Mouse (Mus musculus): ENCODE data around the gene Mak. TPM values are rescaled to one million over a fixed set of nuclear protein-coding genes. Genes with fewer than 3 reads are reported as not detected.

Gene Mak
- polyA plus RNA-seq (2015; fragmentation: Nextera tagmentation; extraction: Ambion mirVana) = 0.93 and 1.6 TPM in 2 replicates

GRCm38 (mm10) chr13:41079421-41079780 is at the start of gene Mak:
Gene Mak (minus strand): TSS chr13:41079706.
- Histone ChIP-seq H3K9ac (replicated peaks) (peak within 1 kb of the TSS; percentile 15), H3K27me3 (peaks cover 16% of the 10 kb centered on the region), H3K4me1 (0 out of 2 replicates have a peak, but pooled peaks cover 14% of the 10 kb centered on the region), H3K9me3 (no peaks in the 10 kb centered on the region), H3K4me3 (peak within 1 kb of the TSS; percentile 53), H3K36me3 (no peaks in the 10 kb centered on the region), H3K27ac (replicated peaks) (no peak within 1 kb of the TSS), H3K4me2 (replicated peaks) (peak within 1 kb of the TSS; percentile 93)
- peak; percentile 89 for ATAC-seq (replicated peaks)
- WGBS = under 1% methylated on average over 36 of the region's 40 CpGs

- Histone ChIP-seq H3K36me3 (no peaks in the 10 kb centered on the region), H3K27ac (replicated peaks) (no peak overlapping the region), H3K9me3 (no peaks in the 10 kb centered on the region), H3K27me3 (no peaks in the 10 kb centered on the region), H3K4me1 (0 out of 2 replicates have a peak, but pooled peaks cover under 1% of the 10 kb centered on the region), H3K9ac (replicated peaks) (no peak overlapping the region), H3K4me2 (replicated peaks) (no peak overlapping the region), H3K4me3 (no peak overlapping the region)
- WGBS = 90% methylated on average over 8 of the region's 8 CpGs
- ATAC-seq (replicated peaks) = no peak
Measured at GRCm38 (mm10) chr13:41129061-41129460, 49.6 kb upstream of the Mak start.

DNA sequence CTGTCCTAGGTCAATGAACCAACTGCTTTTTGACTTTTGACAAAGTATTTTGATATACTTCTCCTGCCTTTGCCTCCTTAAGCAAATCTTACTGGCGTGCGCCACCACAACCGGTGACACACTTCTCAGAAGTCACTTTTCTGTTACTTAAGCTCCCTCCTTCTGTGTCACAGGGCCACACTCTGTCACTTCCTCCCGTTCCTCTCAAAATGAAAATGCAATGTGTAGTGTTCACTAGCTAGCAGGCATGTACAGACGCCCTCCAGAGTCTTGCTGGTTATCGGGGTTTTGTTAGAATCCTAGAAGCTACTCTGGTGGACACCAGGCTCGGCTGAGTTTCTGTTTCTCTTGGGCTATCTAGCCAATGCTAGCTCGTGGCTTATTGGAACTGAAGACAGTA is 48.8 kb upstream of the Mak start:
- no peak overlapping the region for H3K4me2 ChIP-seq (replicated peaks)
- H3K27me3 ChIP-seq = no peaks in the 10 kb centered on the region
- no peaks in the 10 kb centered on the region for H3K36me3 ChIP-seq
- ATAC-seq (replicated peaks) = no peak
- H3K4me1 ChIP-seq = 0 out of 2 replicates have a peak, but pooled peaks cover 5% of the 10 kb centered on the region
- no peaks in the 10 kb centered on the region for H3K9me3 ChIP-seq
- H3K9ac ChIP-seq (replicated peaks) = no peak overlapping the region
- no peak overlapping the region for H3K27ac ChIP-seq (replicated peaks)
- H3K4me3 ChIP-seq = no peak overlapping the region
- WGBS = 89% methylated on average over 8 of the region's 8 CpGs

DNA sequence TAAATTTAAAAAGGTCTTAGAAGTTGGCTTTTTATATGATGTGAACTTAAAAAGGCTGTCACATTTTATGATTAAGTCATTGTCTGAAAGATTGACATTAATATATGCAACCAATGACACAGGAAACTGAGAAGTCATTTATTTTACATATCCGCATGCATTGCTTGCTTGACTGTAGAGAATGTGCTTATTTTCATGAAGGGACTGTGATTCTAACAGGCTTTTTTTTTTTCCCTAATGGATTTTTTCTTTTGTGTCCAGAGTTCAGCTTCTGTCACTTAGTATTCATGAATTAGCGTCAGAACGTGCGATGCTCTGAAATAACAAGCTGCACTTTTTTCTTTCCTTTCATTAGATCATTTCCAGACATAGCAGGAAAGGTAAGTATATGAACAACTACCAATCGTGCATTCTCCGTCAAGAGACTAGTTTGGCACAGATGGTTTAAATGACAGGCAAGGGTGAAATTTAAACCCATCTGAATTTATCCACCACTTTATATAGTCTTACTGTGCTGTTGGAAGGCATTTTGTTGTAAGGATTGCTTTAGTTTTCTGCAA is 44.2 kb upstream of the Mak start:
- no peak overlapping the region for H3K4me2 ChIP-seq (replicated peaks)
- 36% methylated on average over 6 of the region's 6 CpGs for WGBS
- H3K4me3 ChIP-seq = no peak overlapping the region
- H3K4me1 ChIP-seq = 0 out of 2 replicates have a peak, but pooled peaks cover 5% of the 10 kb centered on the region
- no peak overlapping the region; the same call in 1 of the 2 replicates for H3K27ac ChIP-seq (replicated peaks)
- no peak overlapping the region for H3K9ac ChIP-seq (replicated peaks)
- H3K36me3 ChIP-seq = no peaks in the 10 kb centered on the region
- ATAC-seq (replicated peaks) = no peak
- no peaks in the 10 kb centered on the region for H3K9me3 ChIP-seq
- no peaks in the 10 kb centered on the region for H3K27me3 ChIP-seq

DNA sequence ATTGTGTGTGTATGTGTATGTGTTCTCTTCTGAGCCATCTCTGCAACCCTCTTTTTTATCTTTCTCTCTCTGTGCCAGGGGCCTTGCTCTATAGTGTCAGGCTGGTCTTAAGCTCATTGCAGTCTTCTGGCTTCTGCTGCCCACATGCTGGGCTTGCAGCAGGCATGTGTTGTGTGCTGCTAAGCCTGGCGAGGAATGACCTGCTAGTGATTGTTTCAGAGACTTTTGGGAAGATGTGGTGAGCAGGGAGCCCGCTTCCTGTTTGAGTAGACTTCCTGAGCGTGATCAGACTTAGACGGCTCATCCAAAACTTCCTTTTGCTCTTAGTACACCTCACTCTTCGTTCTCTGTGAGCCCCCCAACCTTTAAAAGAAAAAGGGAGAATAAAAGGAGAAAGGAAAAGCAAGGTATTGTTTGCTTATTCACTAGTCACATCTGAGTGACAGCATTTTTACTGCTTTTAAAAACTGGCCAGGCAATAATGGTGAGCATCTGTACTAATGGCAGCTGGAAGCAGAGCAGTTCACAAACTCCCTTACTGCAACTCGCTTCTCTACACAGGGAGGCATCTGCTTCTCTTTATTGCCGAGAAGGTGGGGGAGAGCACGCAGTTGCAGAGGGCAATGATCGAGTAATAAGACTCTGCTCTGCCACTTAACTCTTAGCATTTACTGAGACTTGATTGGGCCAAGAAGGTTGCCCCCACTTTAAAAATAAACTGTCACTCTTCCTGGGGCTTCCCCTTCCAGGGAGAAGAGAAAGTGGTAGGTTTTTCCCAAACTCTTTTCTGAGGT is 39.8 kb upstream of the Mak start:
- Histone ChIP-seq H3K27ac (replicated peaks) (no peak overlapping the region), H3K9ac (replicated peaks) (no peak overlapping the region), H3K27me3 (no peaks in the 10 kb centered on the region), H3K4me2 (replicated peaks) (no peak overlapping the region), H3K4me3 (no peak overlapping the region), H3K9me3 (no peaks in the 10 kb centered on the region), H3K4me1 (0 out of 2 replicates have a peak, but pooled peaks cover 5% of the 10 kb centered on the region), H3K36me3 (no peaks in the 10 kb centered on the region)
- WGBS = 32% methylated on average over 9 of the region's 9 CpGs
- ATAC-seq (replicated peaks) = no peak

DNA sequence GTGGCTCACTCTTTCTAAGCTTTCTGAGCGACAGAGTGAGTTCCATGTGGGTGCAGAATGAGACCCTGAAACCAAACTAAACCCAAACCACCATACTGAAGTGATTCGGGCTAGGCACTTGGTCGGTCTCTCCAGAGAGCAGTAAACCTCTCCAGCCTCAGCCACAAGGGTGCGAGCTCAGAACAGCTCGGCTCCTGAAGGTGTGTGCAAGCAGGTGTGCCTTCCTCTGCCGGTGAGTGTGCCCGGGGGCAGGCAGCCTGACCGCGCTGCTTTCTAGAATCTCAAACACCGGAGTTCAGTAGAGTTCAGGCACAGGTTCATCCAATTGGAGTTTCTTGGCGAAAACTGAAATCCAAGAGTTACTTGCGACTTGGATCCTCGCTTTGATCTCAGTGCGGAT is 34.4 kb upstream of the Mak start, which contains the start of gene Sycp2l:
Gene Sycp2l (plus strand): TSS at position 368 of the 400 bp plus-strand sequence.
- Histone ChIP-seq H3K27ac (replicated peaks) (no peak within 1 kb of the TSS), H3K36me3 (no peaks in the 10 kb centered on the region), H3K4me3 (no peak within 1 kb of the TSS), H3K4me1 (no peaks in the 10 kb centered on the region), H3K9me3 (no peaks in the 10 kb centered on the region), H3K27me3 (no peaks in the 10 kb centered on the region; the same call in 1 of the 2 replicates), H3K4me2 (replicated peaks) (no peak within 1 kb of the TSS), H3K9ac (replicated peaks) (no peak within 1 kb of the TSS)
- ATAC-seq (replicated peaks) = no peak
- WGBS = 34% methylated on average over 14 of the region's 14 CpGs

DNA sequence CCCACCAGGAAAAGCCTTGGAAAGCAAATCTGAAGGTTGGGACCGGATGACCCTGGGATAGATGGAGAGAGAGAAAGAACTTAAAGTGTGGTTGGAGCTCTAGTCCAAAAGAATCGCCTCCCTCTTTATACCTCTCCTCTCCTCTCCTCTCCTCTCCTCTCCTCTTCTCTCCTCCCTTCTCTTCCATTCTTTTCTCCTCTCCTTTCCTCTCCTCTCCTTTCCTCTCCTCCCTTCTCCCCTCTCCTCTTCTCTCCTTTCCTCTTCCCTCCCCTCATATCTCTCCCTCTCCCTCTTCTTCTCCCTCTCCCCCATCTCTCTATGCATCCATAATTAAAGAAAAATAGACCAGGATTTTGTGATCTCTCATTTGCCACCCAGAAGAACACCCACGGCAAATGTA is 31.4 kb upstream of the Mak start, which contains the start of gene Gcm2:
Gene Gcm2 (minus strand): TSS at position 101 of the 400 bp plus-strand sequence.
- Histone ChIP-seq H3K4me1 (no peaks in the 10 kb centered on the region), H3K36me3 (no peaks in the 10 kb centered on the region), H3K4me2 (replicated peaks) (no peak within 1 kb of the TSS), H3K9ac (replicated peaks) (no peak within 1 kb of the TSS), H3K4me3 (no peak within 1 kb of the TSS), H3K27me3 (no peaks in the 10 kb centered on the region; the same call in 1 of the 2 replicates), H3K27ac (replicated peaks) (no peak within 1 kb of the TSS), H3K9me3 (no peaks in the 10 kb centered on the region)
- no peak for ATAC-seq (replicated peaks)
- 78% methylated on average over 3 of the region's 3 CpGs for WGBS

DNA sequence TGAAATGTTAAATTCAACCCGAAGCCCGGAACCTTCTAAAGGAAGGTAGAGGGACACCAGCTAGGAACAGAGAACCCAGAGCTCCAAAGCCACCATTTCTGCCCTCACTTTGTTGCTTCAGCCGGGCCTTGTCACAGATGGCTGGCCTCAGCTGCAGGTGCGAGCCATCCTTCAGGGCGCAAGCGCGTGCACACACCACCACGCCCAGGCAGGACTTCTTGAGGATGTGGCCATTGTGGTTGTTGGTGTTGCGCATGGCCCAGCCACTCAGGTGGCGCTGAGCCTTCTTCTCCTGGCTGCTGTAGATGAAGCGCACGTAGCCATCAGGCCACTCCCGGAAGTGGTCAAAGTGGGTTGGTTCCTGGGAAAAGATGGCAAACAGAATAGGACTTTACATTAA is 26.0 kb upstream of the Mak start:
- Histone ChIP-seq H3K27ac (replicated peaks) (no peak overlapping the region), H3K9me3 (no peaks in the 10 kb centered on the region), H3K4me1 (no peaks in the 10 kb centered on the region), H3K4me2 (replicated peaks) (no peak overlapping the region), H3K36me3 (no peaks in the 10 kb centered on the region), H3K4me3 (no peak overlapping the region), H3K9ac (replicated peaks) (no peak overlapping the region), H3K27me3 (no peaks in the 10 kb centered on the region)
- no peak for ATAC-seq (replicated peaks)
- 96% methylated on average over 13 of the region's 13 CpGs for WGBS

- Histone ChIP-seq H3K9me3 (no peaks in the 10 kb centered on the region), H3K4me3 (no peak overlapping the region)
- 71% methylated on average over 12 of the region's 12 CpGs for WGBS
Measured at GRCm38 (mm10) chr13:41103841-41104525, 24.5 kb upstream of the Mak start.

DNA sequence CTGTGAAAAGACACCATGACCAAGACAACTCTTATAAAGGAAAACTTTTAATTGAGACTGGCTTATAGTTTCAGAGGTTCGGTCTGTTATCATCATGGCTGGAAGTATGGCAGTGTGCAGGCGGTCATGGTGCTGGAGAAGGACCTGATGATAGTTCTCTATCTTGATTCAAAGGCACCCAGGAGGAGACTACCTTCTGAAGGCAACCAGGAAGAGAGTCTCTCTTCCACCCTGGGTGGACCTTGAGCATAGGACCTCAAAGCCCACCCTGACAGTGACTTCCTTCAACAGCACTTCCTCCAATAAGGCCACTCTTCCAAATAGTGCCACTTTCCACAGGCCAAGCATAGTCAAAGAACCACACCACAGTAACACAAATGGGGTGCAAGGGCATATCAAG is 20.5 kb upstream of the Mak start:
- Histone ChIP-seq H3K9ac (replicated peaks) (no peak overlapping the region), H3K36me3 (no peaks in the 10 kb centered on the region), H3K9me3 (no peaks in the 10 kb centered on the region), H3K4me3 (no peak overlapping the region), H3K27ac (replicated peaks) (no peak overlapping the region), H3K4me1 (no peaks in the 10 kb centered on the region), H3K27me3 (no peaks in the 10 kb centered on the region), H3K4me2 (replicated peaks) (no peak overlapping the region)
- WGBS = 96% methylated on average over 2 of the region's 2 CpGs
- no peak for ATAC-seq (replicated peaks)

More at GRCm38 (mm10) chr13:41103841-41104525, 24.5 kb upstream of the Mak start:
- no peak for ATAC-seq (replicated peaks)
- H3K4me2 ChIP-seq (replicated peaks) = no peak overlapping the region
- no peak overlapping the region for H3K9ac ChIP-seq (replicated peaks)
- H3K27ac ChIP-seq (replicated peaks) = no peak overlapping the region
- no peaks in the 10 kb centered on the region for H3K36me3 ChIP-seq
- no peaks in the 10 kb centered on the region for H3K27me3 ChIP-seq
- no peaks in the 10 kb centered on the region for H3K4me1 ChIP-seq

GRCm38 (mm10) chr13:41098325-41098724 is 18.8 kb upstream of the Mak start:
- Histone ChIP-seq H3K27me3 (no peaks in the 10 kb centered on the region), H3K36me3 (no peaks in the 10 kb centered on the region), H3K4me2 (replicated peaks) (no peak overlapping the region), H3K4me3 (no peak overlapping the region), H3K9ac (replicated peaks) (no peak overlapping the region), H3K4me1 (no peaks in the 10 kb centered on the region), H3K9me3 (no peaks in the 10 kb centered on the region), H3K27ac (replicated peaks) (no peak overlapping the region)
- ATAC-seq (replicated peaks) = no peak
- 90% methylated on average over 15 of the region's 15 CpGs for WGBS
